Mouse (Mus musculus): ENCODE results near the gene Ccdc158.

Ccdc158 gene

GRCm38 (mm10) chr5:92684715-92685460, 9.8 kb upstream of the Ccdc158 start:
- no peak for DNase-seq

DNA sequence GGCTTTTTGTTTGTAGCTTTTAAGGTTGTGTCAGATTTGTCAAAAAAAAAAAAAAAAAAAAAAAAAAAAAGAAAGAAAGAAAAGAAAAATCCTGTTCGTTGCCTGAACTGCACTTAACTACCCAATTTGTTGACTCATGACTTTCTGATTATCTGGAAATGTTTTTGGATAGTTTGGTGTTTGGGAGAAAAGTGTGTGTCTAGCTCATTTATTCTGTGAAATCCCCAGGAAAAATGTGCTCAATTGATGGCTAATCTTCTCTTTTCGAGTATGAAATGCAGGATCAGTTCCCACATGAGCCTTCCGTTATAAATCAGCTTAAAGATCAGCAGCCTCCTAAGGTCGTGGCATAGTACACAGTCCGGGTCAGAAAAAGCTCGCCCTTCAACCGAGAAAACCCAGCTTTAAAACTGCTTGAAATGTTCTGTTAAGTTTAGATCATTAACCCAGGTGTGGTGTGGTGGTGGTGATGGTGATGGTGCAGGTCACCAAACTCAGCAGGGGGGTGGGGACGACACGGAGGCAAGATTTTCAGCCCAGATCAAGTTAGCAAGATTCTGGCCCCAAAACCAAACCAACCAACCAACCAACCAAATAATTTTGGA, 8.9 kb upstream of the Ccdc158 start:
- no peak for DNase-seq

GRCm38 (mm10) chr5:92683351-92683807, 8.3 kb upstream of the Ccdc158 start, which contains the start of gene Shroom3:
TSS of gene Shroom3 (plus strand) at chr5:92683435.
- DNase-seq: no peak

GRCm38 (mm10) chr5:92682621-92683348, 7.7 kb upstream of the Ccdc158 start:
- DNase-seq: no peak

DNA sequence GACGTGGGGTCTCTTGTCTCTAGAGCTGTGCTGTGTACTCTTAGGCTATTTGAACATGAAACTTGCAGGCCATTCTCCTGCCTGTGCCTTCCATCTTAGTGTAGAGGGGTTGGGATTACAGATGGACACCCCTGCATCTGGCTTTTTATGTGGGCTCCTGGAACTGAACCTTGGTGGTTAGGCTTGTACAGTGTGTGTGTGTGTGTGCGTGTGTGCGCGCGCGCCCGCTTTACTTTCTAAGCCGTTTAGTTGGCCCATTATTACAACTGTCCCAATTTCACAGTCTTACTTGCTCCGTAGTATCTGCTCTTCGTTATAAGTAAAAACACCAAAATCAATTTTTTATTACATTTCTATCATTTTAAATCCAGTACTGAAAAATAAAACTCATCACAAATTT, 6.8 kb upstream of the Ccdc158 start:
- no peak for DNase-seq

GRCm38 (mm10) chr5:92679441-92679840, 4.4 kb upstream of the Ccdc158 start:
- no peak for DNase-seq

GRCm38 (mm10) chr5:92675574-92675920, 476 bp upstream of the Ccdc158 start:
- no peak for DNase-seq

DNA sequence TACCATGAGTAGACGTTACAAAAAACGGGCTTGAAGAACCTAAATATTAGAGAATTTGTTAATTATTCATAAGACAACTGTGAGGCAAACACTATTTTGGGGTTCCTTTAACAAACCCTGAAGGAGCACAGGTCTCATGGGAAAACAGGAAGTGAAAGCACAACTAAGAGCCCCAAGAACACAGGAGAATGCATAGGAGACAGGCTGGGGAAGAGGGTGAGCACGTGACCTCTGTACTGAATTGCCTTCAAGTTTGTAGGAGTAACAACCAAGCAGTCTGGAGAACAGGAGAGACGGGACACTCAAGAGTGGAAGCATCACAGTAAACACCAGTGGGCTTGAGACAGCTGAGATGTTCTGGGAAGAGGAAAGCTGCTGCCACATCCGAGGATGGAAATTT, 8.2 kb downstream of the Ccdc158 start:
- DNase-seq: no peak

- DNase-seq: no peak
Observed at GRCm38 (mm10) chr5:92664321-92664720, 10.8 kb downstream of the Ccdc158 start.

DNA sequence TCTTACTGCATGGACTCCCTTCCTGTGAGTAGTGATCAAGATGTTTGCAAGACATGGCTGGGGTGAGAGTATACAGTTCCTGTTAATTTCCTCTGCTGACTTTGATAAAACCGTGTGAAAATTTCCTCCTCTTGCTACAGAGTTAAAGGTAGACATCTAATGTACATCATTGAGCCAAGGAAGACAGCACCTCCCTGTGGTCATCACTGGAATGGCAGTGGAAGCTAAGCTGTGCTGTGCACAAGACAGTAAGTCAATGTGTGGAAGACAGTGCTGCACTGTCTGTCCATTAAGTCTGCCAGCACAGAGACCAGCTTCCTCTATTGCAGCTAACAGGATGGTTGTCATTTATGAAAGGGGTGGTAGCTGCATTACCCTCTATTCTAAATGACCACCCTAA, 18.8 kb downstream of the Ccdc158 start:
- DNase-seq: peak; percentile 62

- DNase-seq: no peak
Observed at GRCm38 (mm10) chr5:92640861-92641260, 34.2 kb downstream of the Ccdc158 start.

DNA sequence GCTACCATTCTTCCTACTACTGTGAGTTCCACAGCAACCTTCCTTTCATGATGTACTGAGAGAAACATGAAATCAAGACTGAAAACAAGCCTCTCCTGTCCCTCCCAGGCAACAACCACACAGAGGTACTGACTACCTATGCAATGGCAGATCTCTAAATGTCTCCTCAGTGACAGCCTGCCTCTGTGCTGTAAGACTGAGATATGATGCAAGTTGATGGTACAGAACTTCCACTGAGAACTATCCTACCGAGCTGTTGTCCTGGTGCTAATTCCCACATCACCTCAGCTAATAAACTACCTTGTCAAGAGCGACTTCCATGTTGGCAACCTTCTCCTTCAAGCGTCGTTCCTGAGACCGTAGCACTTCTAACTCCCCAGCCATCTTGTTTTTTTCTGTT, 39.2 kb downstream of the Ccdc158 start:
- DNase-seq: no peak

DNA sequence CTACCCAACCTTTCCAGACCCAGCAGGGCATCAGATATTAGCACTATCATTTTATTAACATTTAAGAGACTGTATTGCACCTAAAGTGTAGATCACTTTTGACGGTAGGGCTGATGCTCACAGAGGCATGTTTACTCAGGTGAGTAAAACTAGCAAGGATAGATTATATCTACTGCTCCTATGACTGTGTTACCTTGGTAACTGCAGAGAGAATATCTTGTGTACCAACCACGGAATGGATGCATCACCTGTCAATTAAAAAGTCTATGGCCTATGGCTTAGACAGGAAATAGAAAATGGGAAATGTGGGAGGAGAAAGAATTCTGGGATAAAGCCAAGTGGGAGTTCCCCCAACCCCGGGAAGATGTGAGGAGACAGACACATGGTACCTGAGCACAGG, 40.2 kb downstream of the Ccdc158 start:
- no peak for DNase-seq

DNA sequence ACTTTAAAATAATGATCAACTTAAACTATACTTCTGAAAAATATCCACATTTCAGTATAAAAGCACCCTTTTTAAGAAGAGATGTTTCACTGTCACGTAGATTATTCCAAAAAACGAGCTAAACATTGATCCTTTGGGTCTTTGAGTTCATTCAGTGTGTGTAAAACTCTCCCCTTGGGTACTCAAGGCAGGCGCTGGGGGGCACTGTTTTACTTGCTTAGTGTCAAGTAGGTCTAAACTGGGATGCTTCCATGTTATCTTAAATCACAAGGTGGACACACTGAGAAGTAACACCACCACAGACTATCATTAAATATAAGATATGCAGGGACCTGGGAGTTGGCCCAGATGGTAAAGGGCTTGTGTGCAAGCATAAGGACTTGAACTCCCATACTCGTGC, 41.5 kb downstream of the Ccdc158 start:
- no peak for DNase-seq

- no peak for DNase-seq
Observed at GRCm38 (mm10) chr5:92627896-92628295, 47.2 kb downstream of the Ccdc158 start.

DNA sequence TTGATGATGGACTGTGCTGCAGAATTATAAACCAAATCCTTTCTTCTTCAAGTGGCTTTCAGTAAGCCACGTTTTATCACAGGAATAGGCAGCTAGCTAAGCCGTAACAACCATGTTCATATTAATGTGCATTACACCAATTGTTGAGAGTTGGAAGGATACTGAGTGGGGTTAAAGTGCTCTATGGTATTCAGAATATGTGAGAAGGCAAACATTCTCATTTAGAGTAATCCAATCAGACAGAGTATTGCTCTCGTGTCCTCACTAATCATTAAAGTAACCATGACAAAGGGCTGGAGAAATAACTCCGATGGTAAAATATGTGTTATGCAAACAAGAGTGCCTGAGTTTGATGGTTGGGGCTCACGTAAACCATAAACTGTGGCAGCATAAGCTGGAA, 53.2 kb downstream of the Ccdc158 start:
- no peak for DNase-seq

DNA sequence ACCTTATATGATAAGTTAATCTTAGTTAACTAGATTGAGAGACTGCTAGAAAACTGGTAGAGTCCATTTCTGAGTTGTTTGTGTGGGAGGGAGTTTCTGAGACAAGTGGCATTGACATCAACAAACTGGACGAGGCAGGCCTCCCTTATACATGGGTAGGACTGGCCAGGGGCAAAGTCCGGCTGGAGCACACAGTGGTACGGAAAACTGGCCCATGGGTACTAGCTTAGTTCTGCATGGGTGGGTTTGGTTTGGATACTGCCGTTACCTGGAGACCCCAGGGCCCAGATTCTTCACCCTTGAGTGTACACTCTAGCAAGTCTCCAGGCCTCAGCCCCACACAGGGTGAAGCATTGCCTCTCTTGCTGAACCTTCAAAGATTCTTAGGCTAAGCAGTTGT, 62.3 kb downstream of the Ccdc158 start:
- DNase-seq: no peak

GRCm38 (mm10) chr5:92607492-92608229, 67.4 kb downstream of the Ccdc158 start:
- no peak for DNase-seq

GRCm38 (mm10) chr5:92604452-92605247, 70.4 kb downstream of the Ccdc158 start:
- no peak for DNase-seq

DNA sequence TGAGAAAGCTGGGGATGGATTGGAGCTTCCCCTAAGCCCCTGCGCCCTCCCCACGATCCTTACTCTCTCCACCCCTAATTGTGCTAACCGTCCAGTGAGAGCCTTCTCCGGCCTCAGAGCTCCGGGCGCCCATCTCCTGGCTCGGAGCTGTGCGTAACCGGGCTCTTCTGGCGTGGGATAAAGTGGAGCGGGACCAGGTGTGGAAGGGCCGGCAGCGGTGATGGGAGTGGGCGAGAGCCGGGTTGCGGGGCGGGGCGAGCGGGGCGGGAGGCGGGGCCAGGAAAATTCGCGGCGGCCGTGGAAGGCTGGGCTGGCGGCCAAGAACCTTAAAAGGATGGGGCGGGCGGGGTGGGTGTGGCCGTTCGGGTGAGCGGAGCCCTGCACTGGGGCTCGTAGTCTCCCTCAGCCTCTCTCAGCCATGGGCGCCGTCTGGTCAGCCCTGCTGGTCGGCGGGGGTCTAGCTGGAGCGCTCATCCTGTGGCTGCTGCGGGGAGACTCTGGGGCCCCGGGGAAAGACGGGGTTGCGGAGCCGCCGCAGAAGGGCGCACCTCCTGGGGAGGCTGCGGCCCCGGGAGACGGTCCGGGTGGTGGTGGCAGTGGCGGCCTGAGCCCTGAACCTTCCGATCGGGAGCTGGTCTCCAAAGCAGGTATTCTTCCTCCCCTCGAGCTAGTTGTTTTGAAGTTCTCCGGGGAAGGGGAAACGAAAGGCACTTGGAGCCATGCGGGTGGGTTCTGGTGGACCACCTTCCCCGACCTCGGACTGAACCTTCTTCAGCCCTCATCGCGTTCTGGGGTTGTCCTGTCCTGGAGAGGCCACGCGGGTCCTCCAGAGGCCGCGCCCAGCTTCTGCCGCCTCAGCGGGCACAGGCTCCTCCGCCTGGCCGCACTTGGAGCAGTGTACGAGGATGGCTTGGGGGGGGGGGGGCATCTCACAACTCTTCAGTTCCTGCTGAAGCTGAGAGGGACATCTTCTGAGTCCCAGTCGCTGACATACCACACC, 72.1 kb downstream of the Ccdc158 start, which contains the start of gene Stbd1:
Gene Stbd1, plus strand, starts transcription at position 351 of the 1,000 bp plus-strand sequence.
- peak; percentile 74 for DNase-seq

DNA sequence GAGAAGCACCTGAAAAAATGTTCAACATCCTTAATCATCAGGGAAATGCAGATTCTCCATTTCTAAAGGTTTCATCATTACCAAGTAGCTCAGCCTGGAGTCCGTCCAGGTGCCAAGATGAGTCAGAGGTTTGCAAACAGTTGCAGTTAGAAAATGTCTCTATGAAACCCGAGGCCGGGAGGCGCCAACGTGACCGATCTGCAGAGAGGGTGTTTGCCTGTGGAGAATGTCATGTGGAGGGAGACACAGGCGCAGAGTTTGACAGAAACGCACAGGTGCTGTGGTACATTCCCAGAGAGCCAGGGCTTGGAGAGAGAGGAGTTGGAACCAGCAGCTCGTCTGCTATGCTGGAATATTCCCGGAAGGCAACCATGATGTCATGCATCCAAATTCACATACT, 76.0 kb downstream of the Ccdc158 start:
- DNase-seq: no peak
